Mouse (Mus musculus): ENCODE measurements around the gene Klhl8.

DNA sequence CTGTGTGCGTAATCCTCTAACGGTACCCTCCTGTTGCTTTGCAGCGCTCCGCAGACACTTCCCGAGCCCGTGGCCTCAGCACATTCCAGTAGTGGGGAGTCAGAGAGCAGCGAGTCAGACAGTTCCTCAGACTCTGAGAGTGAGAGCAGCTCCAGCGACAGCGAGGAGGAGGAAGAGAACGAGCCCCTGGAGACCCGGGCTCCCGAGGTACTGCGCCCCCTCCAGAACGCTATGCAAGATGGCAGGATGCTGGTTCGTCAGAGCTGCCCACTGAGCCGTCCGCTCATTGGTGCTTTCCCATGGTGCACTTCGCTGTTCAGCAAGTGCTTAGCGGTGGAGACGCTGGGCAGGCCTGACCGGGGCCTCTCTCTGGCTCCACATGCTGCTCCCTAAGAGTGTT lies 82.8 kb downstream of the Klhl8 start:
- TF ChIP-seq CTCF (IDR thresholded peaks at IDR 0.05; ENCODE audit: control insufficient read depth, insufficient read depth, low read length), result no peak
- TF ChIP-seq POLR2A (IDR thresholded peaks at IDR 0.05; ENCODE audit: borderline replicate concordance, control insufficient read depth, low read depth, low read length), result no peak
